Mouse (Mus musculus) liver, embryonic 14.5 days (tissue): Measurements from ENCODE around the gene Itgb3. TPM values are rescaled to one million over a fixed set of nuclear protein-coding genes. Genes with fewer than 3 reads are reported as not detected.
A peak's percentile ranks its signal among the peaks of the same experiment; 100 is the strongest.

Experiments used
- ATAC-seq: fragments of 200-750 bp; cut with Nextera tagmentation; 2 replicates; pipeline ENCODE4 v1.8.0; 2017; ENCODE audit warnings: moderate number of reproducible peaks, mild to moderate bottlenecking, moderate library complexity; ENCODE audit not compliant: insufficient read depth
- DNase-seq, 3 experiments: peaks; one replicate each; pipeline ENCODE4 v3.0.0-alpha.2; 2012 to 2013; ENCODE audit warnings: low read depth in 3 of 3, low spot score in 3 of 3
- H3K27ac ChIP-seq: fragments of 300-500 bp; sonication (generic); 2 replicates; pipeline ENCODE4 v1.5.1; 2014; ENCODE audit warnings: moderate library complexity, mild to moderate bottlenecking, control low read depth, inconsistent platforms
- H3K27me3 ChIP-seq: fragments of 300-500 bp; sonication (generic); 2 replicates; pipeline ENCODE4 v1.6.1; 2014; ENCODE audit warnings: mild to moderate bottlenecking, low read length, moderate library complexity; ENCODE audit not compliant: control insufficient read depth, insufficient read depth
- H3K36me3 ChIP-seq: fragments of 300-500 bp; sonication (generic); replicated peaks from 2 replicates; pipeline ENCODE4 v1.6.1; 2014; ENCODE audit warnings: low read depth; ENCODE audit not compliant: control insufficient read depth, insufficient read depth
- H3K4me1 ChIP-seq, 2 experiments: fragments of 200-500 bp in 1 of 2; fragments of 300-500 bp in 1 of 2; sonication (generic) in 1 of 2; replicated peaks; 2 replicates each; pipeline ENCODE4 v1.6.1; 2012 to 2014; ENCODE audit warnings: antibody characterized with exemption in 1 of 2, inconsistent platforms in 1 of 2, low read length in 1 of 2; ENCODE audit not compliant: control insufficient read depth in 2 of 2, insufficient read depth in 2 of 2
- H3K4me2 ChIP-seq: fragments of 300-500 bp; sonication (generic); 2 replicates; pipeline ENCODE4 v1.6.1; 2014; ENCODE audit warnings: low read depth, mild to moderate bottlenecking, control low read depth, moderate library complexity
- H3K4me3 ChIP-seq, 2 experiments: fragments of 200-500 bp in 1 of 2; fragments of 300-500 bp in 1 of 2; sonication (generic) in 1 of 2; 2 replicates each; pipeline ENCODE4 v1.5.1; 2012 to 2014; ENCODE audit warnings: low read depth in 2 of 2, low read length in 2 of 2, mild to moderate bottlenecking in 2 of 2, control low read depth in 1 of 2, inconsistent platforms in 1 of 2, moderate library complexity in 1 of 2; ENCODE audit not compliant: insufficient read depth in 1 of 2
- H3K9ac ChIP-seq: fragments of 300-500 bp; sonication (generic); replicated peaks from 2 replicates; pipeline ENCODE4 v1.6.1; 2014; ENCODE audit warnings: mild to moderate bottlenecking, control low read depth, moderate library complexity
- H3K9me3 ChIP-seq: fragments of 300-500 bp; sonication (generic); 2 replicates; pipeline ENCODE4 v1.6.1; 2016; ENCODE audit warnings: low read length, mixed read lengths; ENCODE audit not compliant: control insufficient read depth
- CTCF ChIP-seq: IDR thresholded peaks from 2 replicates; pipeline ENCODE4 v1.5.1; 2016; ENCODE audit warnings: antibody characterized with exemption, low read depth, control low read depth
- EP300 ChIP-seq: IDR thresholded peaks from 2 replicates; pipeline ENCODE4 v1.6.1; 2016; ENCODE audit warnings: antibody characterized with exemption, low read depth
- WGBS: fragments of 180-500 bp; shearing (Covaris S2); extraction: QIAGEN DNeasy Blood & Tissue Kit; methylation state at CpG from one replicate; pipeline ENCODE4 v1.1.7; 2014; ENCODE audit not compliant: insufficient replicate concordance; 5-methylcytosine and 5-hydroxymethylcytosine counted together
- polyA plus RNA-seq, 2 experiments: library from polyadenylated mRNA; depleted of rRNA in 1 of 2; stranded (reverse) in 1 of 2; unstranded in 1 of 2; fragments of >200 nt; fragmentation: Nextera tagmentation in 1 of 2; extraction: Ambion mirVana in 1 of 2; gene quantifications; 2 replicates each; pipeline versions ENCODE4 v1.2.1 to v1.2.3; 2012 to 2014

The Itgb3 gene
- polyA plus RNA-seq (2012; rRNA removed) = 10.1 and 11.2 TPM in 2 replicates
- polyA plus RNA-seq (2014; fragmentation: Nextera tagmentation; extraction: Ambion mirVana) = 5.7 and 6.9 TPM in 2 replicates

DNA sequence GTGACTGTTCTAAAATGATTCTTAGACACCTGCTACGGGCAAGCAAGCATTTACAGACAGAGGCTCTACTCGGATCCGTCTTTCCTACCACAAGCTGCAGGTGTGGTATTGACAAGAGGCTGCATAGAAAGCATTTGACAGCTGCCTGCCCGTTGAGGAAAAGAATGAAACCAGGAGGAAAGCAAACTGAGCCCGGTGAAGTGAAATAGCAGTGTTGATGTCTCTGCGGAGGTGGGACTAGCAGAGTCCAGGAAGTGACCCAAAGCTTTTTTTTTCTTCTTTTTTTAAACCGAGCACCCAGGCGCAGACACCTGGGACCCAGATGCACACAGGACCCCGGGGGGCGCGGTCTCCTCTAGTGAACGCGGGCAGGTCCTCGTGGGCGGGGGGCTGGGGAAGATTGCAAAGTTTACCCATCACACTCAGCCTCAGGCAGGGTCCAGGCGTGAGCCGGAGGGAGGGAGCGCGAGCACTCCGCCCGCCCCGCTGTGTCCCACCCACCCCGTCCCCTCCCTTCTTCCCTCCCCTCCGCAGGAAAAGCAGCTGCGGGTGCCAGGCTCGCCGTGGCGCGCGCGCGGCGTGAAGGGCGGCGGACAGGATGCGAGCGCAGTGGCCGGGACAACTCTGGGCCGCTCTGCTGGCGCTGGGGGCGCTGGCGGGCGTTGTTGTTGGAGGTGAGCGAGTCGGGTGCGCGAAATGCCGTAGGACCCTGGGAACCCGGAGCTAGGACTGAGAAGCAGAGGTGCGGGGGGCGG, at the start of gene Itgb3:
TSS of gene Itgb3 (plus strand) at position 510 of the 755 bp plus-strand sequence.
- no peaks in the 10 kb centered on the region for H3K36me3 ChIP-seq
- ATAC-seq (peak; percentile 56; the same call in 1 of the 2 replicates), DNase-seq (no peak)
- under 1% methylated on average over 46 of the region's 51 CpGs for WGBS
- H3K4me2 ChIP-seq = peak within 1 kb of the TSS; percentile 62
- H3K4me1 ChIP-seq = peaks cover 0 to 5% of the 10 kb centered on the region in 2 experiments; a peak in 2 of 4 replicates
- peak within 1 kb of the TSS; percentile 46 to 47 for H3K4me3 ChIP-seq
- H3K27ac ChIP-seq = no peak within 1 kb of the TSS
- TF ChIP-seq EP300 = no peak
- peak; percentile 37 for TF ChIP-seq CTCF
- H3K9ac ChIP-seq = no peak within 1 kb of the TSS
- H3K9me3 ChIP-seq = no peaks in the 10 kb centered on the region
- H3K27me3 ChIP-seq = peaks cover 38% of the 10 kb centered on the region

DNA sequence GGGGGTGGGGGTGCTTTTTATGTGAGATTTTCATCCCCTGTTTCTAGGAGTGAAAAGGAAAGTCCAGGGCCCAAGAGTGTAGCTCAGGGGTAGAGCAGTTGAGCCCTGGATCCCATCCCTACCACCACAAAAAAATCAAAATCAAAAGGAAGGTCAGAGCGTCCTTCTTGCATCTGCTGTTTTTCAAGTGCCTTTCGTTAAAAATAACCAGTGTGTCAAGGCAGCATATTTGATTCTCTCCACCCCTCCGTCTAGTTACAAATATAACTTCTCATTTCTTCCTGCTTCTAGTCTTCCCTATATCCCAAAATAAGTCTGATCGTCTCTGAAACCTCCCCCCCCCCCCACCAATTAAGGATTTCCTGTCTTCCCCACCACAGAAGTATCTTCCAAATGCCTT, 49.7 kb upstream of the Itgb3 start:
- no peaks in the 10 kb centered on the region for H3K27me3 ChIP-seq
- 48% methylated on average over 4 of the region's 4 CpGs for WGBS
- no peak overlapping the region for H3K9ac ChIP-seq
- no peaks in the 10 kb centered on the region for H3K36me3 ChIP-seq
- no peak for ATAC-seq
- H3K4me2 ChIP-seq = no peak overlapping the region
- TF ChIP-seq EP300 (no peak), CTCF (no peak)
- H3K4me1 ChIP-seq = no peaks in the 10 kb centered on the region; a peak in 1 of 4 replicates
- H3K9me3 ChIP-seq = no peaks in the 10 kb centered on the region
- no peak overlapping the region for H3K27ac ChIP-seq
- H3K4me3 ChIP-seq = no peak overlapping the region
- DNase-seq = no peak

DNA sequence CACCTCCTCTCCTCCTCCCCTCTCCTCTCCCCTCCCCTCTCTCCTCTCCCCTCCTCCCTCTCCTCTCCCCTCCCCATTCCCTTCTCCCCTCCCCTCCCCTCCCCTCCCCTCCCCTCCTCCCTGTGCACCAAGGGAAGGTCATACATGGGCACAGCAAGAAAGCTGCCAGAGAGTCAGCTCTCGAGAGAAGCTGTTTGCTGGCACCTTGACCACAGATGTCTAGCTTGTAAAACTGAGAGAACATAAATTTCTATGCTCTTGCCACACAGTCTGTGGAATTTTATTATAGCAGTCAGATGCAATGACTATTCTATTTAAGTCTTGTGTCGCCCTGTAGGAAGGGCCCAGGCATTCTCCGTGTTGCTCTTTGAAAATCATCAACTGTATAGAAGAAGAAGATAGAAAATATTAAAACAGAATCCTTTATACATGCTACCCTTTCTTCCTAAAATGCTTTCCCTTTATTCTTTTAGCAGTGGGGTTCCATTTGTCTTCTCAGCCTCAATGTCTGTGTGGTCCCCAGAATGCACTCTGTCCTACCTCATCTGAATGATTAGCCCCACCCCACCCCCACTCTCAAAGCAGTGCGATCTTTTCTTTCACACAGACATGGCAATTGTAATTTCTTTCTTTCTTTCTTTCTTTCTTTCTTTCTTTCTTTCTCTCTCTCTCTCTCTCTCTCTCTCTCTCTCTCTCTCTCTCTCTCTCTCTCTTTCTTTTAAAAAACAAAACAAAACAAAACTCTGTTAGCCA, 49.0 kb upstream of the Itgb3 start:
- 49% methylated on average over 4 of the region's 4 CpGs for WGBS
- Histone ChIP-seq H3K4me2 (no peak overlapping the region), H3K4me1 (no peaks in the 10 kb centered on the region; a peak in 1 of 4 replicates), H3K27me3 (no peaks in the 10 kb centered on the region), H3K36me3 (no peaks in the 10 kb centered on the region), H3K9me3 (no peaks in the 10 kb centered on the region), H3K9ac (no peak overlapping the region), H3K4me3 (no peak overlapping the region), H3K27ac (no peak overlapping the region)
- no peak for TF ChIP-seq CTCF
- TF ChIP-seq EP300 = no peak
- DNase-seq (no peak), ATAC-seq (no peak)

DNA sequence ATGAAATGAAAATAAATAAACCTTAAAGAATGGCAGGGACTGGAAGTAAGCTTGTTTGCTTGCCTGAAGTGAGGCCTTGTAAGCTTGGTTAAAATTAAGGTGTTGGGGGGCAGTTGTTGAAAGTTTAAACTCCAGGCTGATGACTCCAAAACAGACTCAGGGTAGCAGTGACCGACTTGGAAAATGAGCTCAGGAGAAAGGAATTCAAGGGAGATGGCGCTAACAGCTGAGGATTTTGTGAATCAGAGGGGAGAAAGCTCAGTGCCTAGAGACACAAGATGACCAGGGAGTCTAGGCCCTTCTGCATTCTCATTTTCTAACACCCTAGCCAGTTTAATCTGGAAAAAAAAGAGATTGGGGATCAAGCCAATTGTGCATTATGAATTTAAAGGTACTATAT, 46.8 kb upstream of the Itgb3 start:
- TF ChIP-seq EP300 = no peak
- TF ChIP-seq CTCF = no peak
- Histone ChIP-seq H3K4me3 (no peak overlapping the region), H3K36me3 (no peaks in the 10 kb centered on the region), H3K27me3 (no peaks in the 10 kb centered on the region), H3K9ac (no peak overlapping the region), H3K9me3 (no peaks in the 10 kb centered on the region), H3K4me1 (no peaks in the 10 kb centered on the region; a peak in 1 of 4 replicates), H3K27ac (no peak overlapping the region), H3K4me2 (no peak overlapping the region)
- DNase-seq (no peak), ATAC-seq (no peak)
- 47% methylated on average over 2 of the region's 2 CpGs for WGBS

DNA sequence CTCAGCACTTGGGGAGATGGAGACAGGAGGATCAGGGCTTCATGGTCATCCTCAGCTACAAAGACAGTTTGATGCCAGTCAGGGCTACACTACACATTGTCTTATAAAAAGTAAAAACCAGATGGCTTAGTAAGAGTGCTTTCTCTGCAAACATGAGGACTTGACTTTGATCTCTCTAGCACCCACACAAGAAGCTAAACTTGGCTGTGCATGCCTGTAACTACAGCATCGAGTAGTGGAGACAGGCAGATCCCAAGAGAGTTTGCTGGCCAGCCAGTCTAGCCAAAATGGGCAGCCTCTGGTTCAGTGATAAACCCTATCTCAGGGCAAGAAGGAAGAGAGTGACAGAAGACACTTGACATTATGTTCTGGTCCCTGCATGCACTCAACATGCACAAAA, 44.3 kb upstream of the Itgb3 start:
- no peaks in the 10 kb centered on the region for H3K4me1 ChIP-seq
- TF ChIP-seq CTCF = no peak
- no peak for TF ChIP-seq EP300
- ATAC-seq = no peak
- H3K9ac ChIP-seq = no peak overlapping the region
- no peaks in the 10 kb centered on the region for H3K36me3 ChIP-seq
- WGBS = 36% methylated on average over 1 of the region's 1 CpGs
- H3K27ac ChIP-seq = no peak overlapping the region
- DNase-seq = no peak
- no peak overlapping the region for H3K4me3 ChIP-seq
- no peaks in the 10 kb centered on the region for H3K27me3 ChIP-seq
- H3K9me3 ChIP-seq = no peaks in the 10 kb centered on the region
- no peak overlapping the region for H3K4me2 ChIP-seq
